Mouse (Mus musculus) activated CD4-positive, CD25-positive, alpha-beta regulatory T cell, adult 4 months (primary cell): ENCODE measurements around the gene Gm43302. TPM values are rescaled to one million over a fixed set of nuclear protein-coding genes. Genes with fewer than 3 reads are reported as not detected.
"Not testable (repeated sequence)": the region's sequence is repeated elsewhere in the genome, so short reads cannot be mapped to it uniquely, and the experiment has no call there.

Experiments used
- ATAC-seq: one replicate; pipeline ENCODE4 v1.8.0; 2017
- polyA plus RNA-seq, 2 experiments: library from polyadenylated mRNA; unstranded; fragments of 100-300 nt; shearing (Covaris generic); gene quantifications; one replicate each; pipeline ENCODE4 v1.2.1; 2017

Gm43302 gene
- polyA plus RNA-seq, 2 experiments from 2014 or later, result 2.6 TPM; not detected in 1

DNA sequence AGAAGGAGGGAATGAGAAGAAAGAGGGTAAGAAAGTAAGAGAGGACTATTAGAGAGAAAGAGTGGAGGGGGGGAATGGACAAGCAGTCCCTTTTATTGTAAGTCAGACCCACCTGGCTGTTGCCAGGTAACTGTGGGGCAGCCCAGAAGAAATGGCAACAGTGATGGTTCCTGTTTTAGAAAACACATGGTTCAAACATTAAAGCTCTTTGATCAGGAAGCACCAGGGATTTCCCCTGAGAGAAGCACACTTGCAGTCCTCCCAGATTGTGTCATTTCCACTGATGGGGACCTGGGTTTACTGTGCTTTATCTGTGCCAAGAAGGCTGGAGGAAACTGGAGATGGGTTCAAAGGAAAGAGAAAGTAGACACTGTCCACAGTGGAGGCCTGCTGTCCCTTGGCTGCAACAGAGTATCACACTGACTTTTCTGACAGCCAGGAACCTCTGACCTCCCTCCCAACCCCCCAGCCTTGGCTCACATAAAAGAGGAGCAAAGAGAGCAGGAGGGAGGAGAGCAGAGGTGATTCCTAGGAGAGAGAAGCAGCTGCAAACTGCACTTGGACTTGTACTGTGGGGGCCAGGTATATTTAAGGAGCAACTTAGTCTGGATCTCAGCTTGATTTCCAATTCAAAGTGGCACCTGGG lies 95.5 kb downstream of the Gm43302 start:
- peak; percentile 99 for ATAC-seq

DNA sequence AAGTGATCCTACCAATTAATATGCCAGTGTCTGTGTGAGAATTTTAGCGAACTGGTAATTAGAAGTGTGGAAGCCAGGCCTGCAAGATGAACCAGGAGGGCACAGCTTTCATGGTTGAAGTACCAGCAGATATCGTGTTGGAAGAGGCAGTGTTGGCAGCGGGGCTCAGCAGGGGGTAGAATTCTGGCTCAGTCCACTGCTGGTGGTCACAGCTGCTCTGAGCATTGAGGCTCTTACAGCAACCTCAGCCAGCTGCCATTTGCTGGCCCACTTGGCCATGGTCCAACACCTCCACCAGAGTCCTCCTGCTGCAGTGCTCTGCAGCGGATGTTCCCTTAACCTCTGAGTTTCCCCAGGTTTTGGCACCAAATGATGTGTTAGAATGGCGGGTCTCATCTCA lies 97.2 kb downstream of the Gm43302 start:
- not testable (repeated sequence) for ATAC-seq

DNA sequence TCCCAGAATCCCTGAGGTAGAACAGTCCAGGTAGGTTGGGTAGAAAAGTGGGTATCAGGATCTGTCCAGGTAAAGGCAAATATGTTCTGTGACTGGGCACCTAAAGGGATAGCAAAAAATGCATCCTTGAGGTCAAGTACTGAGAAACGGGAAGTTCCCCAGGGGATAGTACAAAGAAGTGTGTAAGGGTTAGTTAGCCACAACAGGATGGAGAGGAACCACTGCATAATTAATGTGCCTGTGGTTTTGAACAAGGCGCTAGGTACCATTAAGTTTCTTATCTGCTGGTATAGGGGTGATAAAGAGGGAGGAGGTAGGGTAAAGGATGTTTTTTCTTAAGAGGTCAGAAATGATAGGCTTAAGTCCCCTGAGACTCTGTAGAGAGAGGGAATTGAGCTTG lies 101.0 kb downstream of the Gm43302 start:
- peak; percentile 93 for ATAC-seq

DNA sequence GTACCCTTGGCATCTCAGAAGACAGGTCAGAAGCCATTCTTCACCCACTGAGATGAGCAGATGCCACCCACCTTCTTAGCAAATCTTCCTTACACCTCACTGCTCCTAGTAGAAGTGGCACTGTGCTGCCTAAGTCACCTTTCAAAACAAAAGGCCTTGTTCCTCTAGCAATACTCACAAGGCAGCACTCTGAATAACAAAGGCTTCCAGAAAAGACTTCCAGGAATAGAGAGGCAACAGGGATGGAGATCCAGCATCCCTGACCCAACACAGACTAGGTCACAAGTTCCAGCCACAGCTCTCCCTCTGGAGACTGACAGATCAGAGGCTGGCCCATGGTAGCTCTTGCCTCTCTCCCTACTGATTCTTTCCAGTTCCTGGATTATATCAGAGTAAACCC lies 112.0 kb downstream of the Gm43302 start:
- ATAC-seq, result no peak

Other genes starting within 250 kb of the Gm43302 start
- 100 to 1,000 TPM in 1 of 2 experiments, 10 to 100 TPM in 1; 93.3 to 104 TPM for gene Gbp9, start 154.2 kb downstream of the Gm43302 start, polyA plus RNA-seq
- 10 to 100 TPM; 80.6 to 95.2 TPM for gene Gbp8, start 154.2 kb downstream of the Gm43302 start, polyA plus RNA-seq
- 100 to 1,000 TPM; 200 to 257 TPM for gene Gbp4, start 154.1 kb downstream of the Gm43302 start, polyA plus RNA-seq
- 10 to 100 TPM; 40.9 to 51.1 TPM for gene Gbp10, start 54.2 kb downstream of the Gm43302 start, polyA plus RNA-seq
- gene Gbp6, start within 50 bp of the Gm43302 start, polyA plus RNA-seq, result 100 to 1,000 TPM; 128 to 168 TPM
- gene Lrrc8b, start 122.1 kb upstream of the Gm43302 start, polyA plus RNA-seq, result 1 to 10 TPM; 1.6 to 2.3 TPM
- gene Lrrc8c, start 225.7 kb upstream of the Gm43302 start, polyA plus RNA-seq, result 10 to 100 TPM; 59.7 to 61.9 TPM